Comparison of ENCODE assay signal across 20 mouse cellular contexts in the genomic region with DNA sequence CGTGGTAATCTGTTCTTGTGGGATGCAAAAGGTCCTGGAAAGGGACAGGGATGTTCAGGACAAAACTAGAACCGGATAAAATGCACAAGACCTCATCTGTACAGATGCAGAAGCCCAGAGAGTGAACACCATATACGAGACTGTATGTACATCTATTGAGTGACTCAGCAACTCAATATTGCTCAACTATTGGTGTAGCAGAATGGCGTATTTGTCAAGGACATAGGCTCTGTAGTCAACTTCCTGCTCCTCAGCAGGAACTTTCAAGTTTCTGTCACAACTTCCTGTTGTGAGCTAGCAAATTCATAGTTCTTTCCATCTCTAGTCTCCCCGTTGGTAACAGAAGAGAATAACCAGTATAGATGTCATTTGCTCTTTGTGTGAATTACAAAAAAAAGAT. TPM values are rescaled to one million over a fixed set of nuclear protein-coding genes. Genes with fewer than 3 reads are reported as not detected.
DNase-seq lines count a peak whose midpoint lies in the region; ATAC-seq lines count a peak whose summit lies in the region.
"Had no signal": no experiment of that assay in that cellular context is flagged by ENCODE, and none has a peak within 500 bp of the region (broad histone marks: within the 10 kb centered on the region; RNA-seq: fewer than 3 reads in every experiment).

No protein-coding gene starts in this region.

- H3K4me1 ChIP-seq in forebrain, embryonic 12.5 days: no peaks in the 10 kb centered on the region
- H3K4me1 ChIP-seq: midbrain, embryonic 13.5 days had no signal

- DNase-seq in lung, postnatal 36 days: peak; percentile 31
- no peak for DNase-seq in lung, postnatal 14 days
- DNase-seq in frontal cortex, adult 2 months (ENCODE audit: extremely low spot score in 1 of 2, low spot score in 1 of 2): no peak
- DNase-seq: adrenal gland, postnatal 25 days; cerebellum, adult 9-10 months; heart, postnatal 36 days; kidney, adult 8-10 months; kidney, postnatal 4 days; lung, postnatal 10 days; right cerebral cortex, adult 18-20 months; thymus, postnatal 4 days had no signal

- H3K9ac ChIP-seq in forebrain, embryonic 12.5 days: no peak overlapping the region
- H3K9ac ChIP-seq: heart, embryonic 13.5 days; limb, embryonic 15.5 days; midbrain, embryonic 13.5 days had no signal

- H3K27ac ChIP-seq in forebrain, embryonic 12.5 days: no peak overlapping the region
- H3K27ac ChIP-seq: heart, embryonic 13.5 days; hindbrain, postnatal 0 days; limb, embryonic 15.5 days; midbrain, embryonic 13.5 days had no signal

- no peak overlapping the region for H3K4me3 ChIP-seq in forebrain, embryonic 12.5 days (replicated peaks)
- H3K4me3 ChIP-seq: heart, embryonic 13.5 days; limb, embryonic 15.5 days; midbrain, embryonic 13.5 days; myocyte had no signal

- H3K36me3 ChIP-seq in forebrain, embryonic 12.5 days (replicated peaks): no peaks in the 10 kb centered on the region
- H3K36me3 ChIP-seq: limb, embryonic 15.5 days; midbrain, embryonic 13.5 days had no signal

- WGBS in forebrain, embryonic 12.5 days: 77% methylated on average over 5 of the region's 5 CpGs

- H3K9me3 ChIP-seq in forebrain, embryonic 12.5 days: no peaks in the 10 kb centered on the region
- H3K9me3 ChIP-seq: heart, embryonic 13.5 days; limb, embryonic 15.5 days; midbrain, embryonic 13.5 days had no signal

- H3K27me3 ChIP-seq in forebrain, embryonic 12.5 days: no peaks in the 10 kb centered on the region
- H3K27me3 ChIP-seq: limb, embryonic 15.5 days; midbrain, embryonic 13.5 days had no signal

- peak; percentile 72 for ATAC-seq in activated CD4-positive, CD25-positive, alpha-beta regulatory T cell, adult 4 months
- ATAC-seq in hematopoietic stem cell, adult 5-6 weeks (replicated peaks in 1 of 2; ENCODE audit: insufficient read depth in 1 of 2, low FRiP score in 2 of 2, low TSS enrichment in 1 of 2, low read depth in 1 of 2, poor library complexity in 2 of 2, severe bottlenecking in 2 of 2): peak; percentile 76 to 80; a peak in 3 of 4 replicates
- peak; percentile 95 for ATAC-seq in neutrophil, adult 5-6 weeks (ENCODE audit: extremely low read depth, insufficient number of reproducible peaks, low FRiP score, poor library complexity, severe bottlenecking)
- ATAC-seq in forebrain, embryonic 12.5 days (ENCODE audit: low FRiP score): no peak
- ATAC-seq: hindbrain, postnatal 0 days; midbrain, embryonic 13.5 days had no signal

- H3K4me2 ChIP-seq in forebrain, embryonic 12.5 days: no peak overlapping the region
- H3K4me2 ChIP-seq: heart, embryonic 13.5 days; limb, embryonic 15.5 days; midbrain, embryonic 13.5 days had no signal

RNA-seq across cellular contexts. Expression of a gene that starts 6.8 kb away (rescaled TPM):
- under 1 TPM in 1 of 2 experiments, not detected in 1; 0.32 TPM for polyA plus RNA-seq in activated CD4-positive, CD25-positive, alpha-beta regulatory T cell, adult 4 months (2017; shearing (Covaris generic))
- total RNA-seq in hematopoietic stem cell, adult 5-6 weeks (2017): 0.25 TPM in 1 of 2 replicates, not detected in the other
- total RNA-seq in neutrophil, adult 5-6 weeks (2017): 17.7 and 18.4 TPM in 2 replicates
- 22.7 and 43.7 TPM in 2 replicates for polyA plus RNA-seq in forebrain, embryonic 12.5 days (2016; fragmentation: Nextera tagmentation; extraction: Ambion mirVana)
- polyA plus RNA-seq in frontal cortex, adult 2 months (2012; rRNA removed): 22.6 and 40.5 TPM in 2 replicates

RNA-seq across cellular contexts. Expression of a gene that starts 41.9 kb away (rescaled TPM):
- 100 to 1,000 TPM; 110 to 143 TPM for polyA plus RNA-seq in activated CD4-positive, CD25-positive, alpha-beta regulatory T cell, adult 4 months (2017; shearing (Covaris generic))
- 2.8 and 3.6 TPM in 2 replicates for total RNA-seq in hematopoietic stem cell, adult 5-6 weeks (2017)
- 63.4 and 64.6 TPM in 2 replicates for total RNA-seq in neutrophil, adult 5-6 weeks (2017)
- polyA plus RNA-seq in forebrain, embryonic 12.5 days (2016; fragmentation: Nextera tagmentation; extraction: Ambion mirVana): 0.32 and 0.55 TPM in 2 replicates
- polyA plus RNA-seq in frontal cortex, adult 2 months (2012; rRNA removed): 1.3 and 2.0 TPM in 2 replicates

RNA-seq across cellular contexts. Expression of a gene that starts 56.5 kb away (rescaled TPM):
- polyA plus RNA-seq in activated CD4-positive, CD25-positive, alpha-beta regulatory T cell, adult 4 months (2017; shearing (Covaris generic)): 10 to 100 TPM; 85.1 to 89.6 TPM
- total RNA-seq in hematopoietic stem cell, adult 5-6 weeks (2017): 11.9 and 15.4 TPM in 2 replicates
- total RNA-seq in neutrophil, adult 5-6 weeks (2017): 35.0 and 39.2 TPM in 2 replicates
- 2.5 and 3.2 TPM in 2 replicates for polyA plus RNA-seq in forebrain, embryonic 12.5 days (2016; fragmentation: Nextera tagmentation; extraction: Ambion mirVana)
- polyA plus RNA-seq in frontal cortex, adult 2 months (2012; rRNA removed): 16.0 and 16.4 TPM in 2 replicates

Comparison
In these comparisons a context has a peak if more than half of its experiments do, and no peak if none do; other contexts are left out.
1. RNA of a gene that starts 6.8 kb away (polyA plus RNA-seq): 22.7 to 43.7 TPM in forebrain, embryonic 12.5 days and 22.6 to 40.5 TPM in frontal cortex, adult 2 months; 0.32 TPM in activated CD4-positive, CD25-positive, alpha-beta regulatory T cell, adult 4 months; every median in the first group is over 10 times any median in the second.
2. RNA of a gene that starts 41.9 kb away (polyA plus RNA-seq): 110 to 143 TPM in activated CD4-positive, CD25-positive, alpha-beta regulatory T cell, adult 4 months; 1.3 to 2.0 TPM in frontal cortex, adult 2 months and 0.32 to 0.55 TPM in forebrain, embryonic 12.5 days; every median in the first group is over 10 times any median in the second.